Mouse (Mus musculus) heart, embryonic 10.5 days (tissue): Measurements from ENCODE around the gene Piezo1. TPM values are rescaled to one million over a fixed set of nuclear protein-coding genes. Genes with fewer than 3 reads are reported as not detected.
A peak's percentile ranks its signal among the peaks of the same experiment; 100 is the strongest.
"Not testable (repeated sequence)": the region's sequence is repeated elsewhere in the genome, so short reads cannot be mapped to it uniquely, and the experiment has no call there.

Experiments used
- DNase-seq: peaks from one replicate; pipeline ENCODE4 v3.0.0-alpha.2; 2017; ENCODE audit warnings: low spot score
- H3K27ac ChIP-seq: fragments of 300-500 bp; sonication (generic); 2 replicates; pipeline ENCODE4 v1.5.1; 2016; ENCODE audit warnings: mild to moderate bottlenecking
- H3K27me3 ChIP-seq: fragments of 300-500 bp; sonication (generic); 2 replicates; pipeline ENCODE4 v1.6.1; 2016; ENCODE audit warnings: mild to moderate bottlenecking; ENCODE audit not compliant: poor library complexity, insufficient read depth, severe bottlenecking
- H3K36me3 ChIP-seq: fragments of 300-500 bp; sonication (generic); 2 replicates; pipeline ENCODE4 v1.6.1; 2016; ENCODE audit warnings: mild to moderate bottlenecking, moderate library complexity
- H3K4me1 ChIP-seq: fragments of 300-500 bp; sonication (generic); 2 replicates; pipeline ENCODE4 v1.6.1; 2016; ENCODE audit warnings: mild to moderate bottlenecking
- H3K4me3 ChIP-seq: fragments of 300-500 bp; sonication (generic); 2 replicates; pipeline ENCODE4 v1.5.1; 2016; ENCODE audit warnings: mild to moderate bottlenecking, moderate library complexity
- H3K9me3 ChIP-seq: fragments of 300-500 bp; sonication (generic); 2 replicates; pipeline ENCODE4 v1.6.1; 2016; ENCODE audit warnings: mild to moderate bottlenecking, moderate library complexity
- WGBS: fragments of 180-500 bp; shearing (Covaris S2); methylation state at CpG from one replicate; pipeline ENCODE4 v1.1.7; 2016; 5-methylcytosine and 5-hydroxymethylcytosine counted together
- polyA plus RNA-seq: library from polyadenylated mRNA; unstranded; fragments of >200 nt; fragmentation: Nextera tagmentation; extraction: Ambion mirVana; gene quantifications from 2 replicates; pipeline ENCODE4 v1.2.1, GENCODE M21; 2016

The Piezo1 gene
- polyA plus RNA-seq, 1 experiment from 2014 or later: 29.3 TPM

- Histone ChIP-seq H3K9me3 (no peaks in the 10 kb centered on the region), H3K4me3 (peak within 1 kb of the TSS; percentile 84), H3K36me3 (peaks cover 30% of the 10 kb centered on the region), H3K4me1 (peaks cover 76% of the 10 kb centered on the region), H3K27ac (peak within 1 kb of the TSS; percentile 93), H3K27me3 (no peaks in the 10 kb centered on the region)
- DNase-seq: peak; percentile 98
- under 1% methylated on average over 39 of the region's 39 CpGs for WGBS
Observed at GRCm38 (mm10) chr8:122576648-122577022, 25.5 kb upstream of the Piezo1 start, which contains the start of gene Aprt. Gene Aprt, minus strand, starts transcription at chr8:122576909.

- no peak for DNase-seq
- peaks cover 72% of the 10 kb centered on the region for H3K4me1 ChIP-seq
- H3K36me3 ChIP-seq: peaks cover 36% of the 10 kb centered on the region
- H3K27ac ChIP-seq: peak overlapping the region; percentile 93
- peak overlapping the region; percentile 84 for H3K4me3 ChIP-seq
- no peaks in the 10 kb centered on the region for H3K27me3 ChIP-seq
- H3K9me3 ChIP-seq: no peaks in the 10 kb centered on the region
- WGBS: 18% methylated on average over 21 of the region's 21 CpGs
Observed at GRCm38 (mm10) chr8:122575735-122576647, 24.9 kb upstream of the Piezo1 start.

GRCm38 (mm10) chr8:122575286-122575685 lies 24.2 kb upstream of the Piezo1 start:
- H3K4me1 ChIP-seq: peaks cover 65% of the 10 kb centered on the region
- no peaks in the 10 kb centered on the region for H3K27me3 ChIP-seq
- H3K9me3 ChIP-seq: no peaks in the 10 kb centered on the region
- H3K27ac ChIP-seq: peak overlapping the region; percentile 93
- peaks cover 43% of the 10 kb centered on the region for H3K36me3 ChIP-seq
- WGBS: 63% methylated on average over 8 of the region's 8 CpGs
- peak overlapping the region; percentile 84 for H3K4me3 ChIP-seq
- DNase-seq: no peak

GRCm38 (mm10) chr8:122574667-122575251 lies 23.6 kb upstream of the Piezo1 start:
- WGBS: 13% methylated on average over 10 of the region's 10 CpGs
- H3K36me3 ChIP-seq: peaks cover 49% of the 10 kb centered on the region
- no peaks in the 10 kb centered on the region for H3K9me3 ChIP-seq
- H3K4me1 ChIP-seq: peaks cover 67% of the 10 kb centered on the region
- peak overlapping the region; percentile 84 for H3K4me3 ChIP-seq
- no peaks in the 10 kb centered on the region for H3K27me3 ChIP-seq
- DNase-seq: no peak
- peak overlapping the region; percentile 93 for H3K27ac ChIP-seq

GRCm38 (mm10) chr8:122574264-122574663 lies 23.1 kb upstream of the Piezo1 start:
- Histone ChIP-seq H3K9me3 (no peaks in the 10 kb centered on the region), H3K4me3 (peak overlapping the region; percentile 84; the same call in 1 of the 2 replicates), H3K27ac (peak overlapping the region; percentile 93), H3K4me1 (peaks cover 67% of the 10 kb centered on the region), H3K36me3 (peaks cover 54% of the 10 kb centered on the region), H3K27me3 (no peaks in the 10 kb centered on the region)
- no peak for DNase-seq
- WGBS: 38% methylated on average over 3 of the region's 3 CpGs

- Histone ChIP-seq H3K9me3 (no peaks in the 10 kb centered on the region), H3K36me3 (peaks cover 58% of the 10 kb centered on the region), H3K4me3 (no peak overlapping the region), H3K4me1 (peaks cover 66% of the 10 kb centered on the region), H3K27me3 (no peaks in the 10 kb centered on the region), H3K27ac (no peak overlapping the region)
- WGBS: 64% methylated on average over 9 of the region's 9 CpGs
- DNase-seq: no peak
Observed at GRCm38 (mm10) chr8:122573577-122573976, 22.4 kb upstream of the Piezo1 start.

- not testable (repeated sequence) for H3K27ac ChIP-seq, H3K27me3 ChIP-seq, DNase-seq, H3K9me3 ChIP-seq, H3K4me3 ChIP-seq
- 50% methylated on average over 4 of the region's 4 CpGs for WGBS
- H3K4me1 ChIP-seq: peaks cover 64% of the 10 kb centered on the region
- peaks cover 58% of the 10 kb centered on the region for H3K36me3 ChIP-seq
Observed at GRCm38 (mm10) chr8:122573176-122573575, 22.0 kb upstream of the Piezo1 start.

GRCm38 (mm10) chr8:122572751-122573150 lies 21.6 kb upstream of the Piezo1 start:
- H3K4me1 ChIP-seq: peaks cover 66% of the 10 kb centered on the region
- H3K36me3 ChIP-seq: peaks cover 58% of the 10 kb centered on the region
- WGBS: 92% methylated on average over 3 of the region's 3 CpGs

GRCm38 (mm10) chr8:122571750-122572267 lies 20.7 kb upstream of the Piezo1 start:
- no peak for DNase-seq
- Histone ChIP-seq H3K4me3 (no peak overlapping the region), H3K36me3 (peaks cover 58% of the 10 kb centered on the region), H3K4me1 (peaks cover 68% of the 10 kb centered on the region), H3K9me3 (no peaks in the 10 kb centered on the region), H3K27me3 (no peaks in the 10 kb centered on the region), H3K27ac (no peak overlapping the region)
- 92% methylated on average over 17 of the region's 17 CpGs for WGBS

More at GRCm38 (mm10) chr8:122572751-122573150, 21.6 kb upstream of the Piezo1 start:
- H3K27me3 ChIP-seq: no peaks in the 10 kb centered on the region
- no peak for DNase-seq
- no peak overlapping the region for H3K4me3 ChIP-seq
- no peak overlapping the region for H3K27ac ChIP-seq
- H3K9me3 ChIP-seq: no peaks in the 10 kb centered on the region

GRCm38 (mm10) chr8:122571153-122571552 lies 20.0 kb upstream of the Piezo1 start:
- no peaks in the 10 kb centered on the region for H3K27me3 ChIP-seq
- no peaks in the 10 kb centered on the region for H3K9me3 ChIP-seq
- no peak overlapping the region for H3K4me3 ChIP-seq
- H3K4me1 ChIP-seq: peaks cover 68% of the 10 kb centered on the region
- H3K36me3 ChIP-seq: peaks cover 58% of the 10 kb centered on the region
- no peak overlapping the region for H3K27ac ChIP-seq
- no peak for DNase-seq
- WGBS: 88% methylated on average over 11 of the region's 11 CpGs

- H3K9me3 ChIP-seq: no peaks in the 10 kb centered on the region
- no peak overlapping the region for H3K27ac ChIP-seq
- peak overlapping the region; percentile 96 for H3K4me3 ChIP-seq
- H3K4me1 ChIP-seq: peaks cover 56% of the 10 kb centered on the region
- H3K36me3 ChIP-seq: peaks cover 58% of the 10 kb centered on the region
- no peak for DNase-seq
- 95% methylated on average over 16 of the region's 16 CpGs for WGBS
- H3K27me3 ChIP-seq: no peaks in the 10 kb centered on the region
Observed at GRCm38 (mm10) chr8:122569996-122570395, 18.9 kb upstream of the Piezo1 start.

GRCm38 (mm10) chr8:122569329-122569728 lies 18.2 kb upstream of the Piezo1 start:
- no peaks in the 10 kb centered on the region for H3K27me3 ChIP-seq
- WGBS: 72% methylated on average over 9 of the region's 9 CpGs
- H3K4me1 ChIP-seq: peaks cover 50% of the 10 kb centered on the region
- peak overlapping the region; percentile 96 for H3K4me3 ChIP-seq
- H3K9me3 ChIP-seq: no peaks in the 10 kb centered on the region
- peak overlapping the region; percentile 98 for H3K27ac ChIP-seq
- DNase-seq: no peak
- H3K36me3 ChIP-seq: peaks cover 57% of the 10 kb centered on the region

- peaks cover 46% of the 10 kb centered on the region for H3K4me1 ChIP-seq
- DNase-seq: no peak
- H3K27ac ChIP-seq: peak overlapping the region; percentile 98
- H3K36me3 ChIP-seq: peaks cover 54% of the 10 kb centered on the region
- H3K4me3 ChIP-seq: peak overlapping the region; percentile 96
- H3K27me3 ChIP-seq: no peaks in the 10 kb centered on the region
- 23% methylated on average over 10 of the region's 10 CpGs for WGBS
- H3K9me3 ChIP-seq: no peaks in the 10 kb centered on the region
Observed at GRCm38 (mm10) chr8:122568881-122569309, 17.8 kb upstream of the Piezo1 start.
